Mouse (Mus musculus) intestine, postnatal 0 days (tissue): ENCODE data around the gene Slc7a11. TPM values are rescaled to one million over a fixed set of nuclear protein-coding genes. Genes with fewer than 3 reads are reported as not detected.

Source experiments
- ATAC-seq: fragments of 200-750 bp; cut with Nextera tagmentation; 2 replicates; pipeline ENCODE4 v1.8.0; 2017; ENCODE audit warnings: mild to moderate bottlenecking, moderate TSS enrichment, moderate library complexity
- H3K27ac ChIP-seq: fragments of 300-500 bp; sonication (generic); 2 replicates; pipeline ENCODE4 v1.5.1; 2014; ENCODE audit warnings: mild to moderate bottlenecking, low read depth, low read length, moderate library complexity
- H3K27me3 ChIP-seq: fragments of 300-500 bp; sonication (generic); replicated peaks from 2 replicates; pipeline ENCODE4 v1.6.1; 2014; ENCODE audit warnings: low read length, mixed read lengths; ENCODE audit not compliant: control insufficient read depth, insufficient read depth
- H3K36me3 ChIP-seq: fragments of 300-500 bp; sonication (generic); 2 replicates; pipeline ENCODE4 v1.6.1; 2014; ENCODE audit warnings: mild to moderate bottlenecking, moderate library complexity; ENCODE audit not compliant: control insufficient read depth, insufficient read depth
- H3K4me1 ChIP-seq: fragments of 300-500 bp; sonication (generic); replicated peaks from 2 replicates; pipeline ENCODE4 v1.6.1; 2014; ENCODE audit warnings: antibody characterized with exemption, low read length, mixed read lengths; ENCODE audit not compliant: control insufficient read depth, insufficient read depth
- H3K4me2 ChIP-seq: fragments of 300-500 bp; sonication (generic); replicated peaks from 2 replicates; pipeline ENCODE4 v1.6.1; 2014; ENCODE audit warnings: low read depth, mild to moderate bottlenecking, moderate library complexity
- H3K4me3 ChIP-seq: fragments of 300-500 bp; sonication (generic); 2 replicates; pipeline ENCODE4 v1.5.1; 2014; ENCODE audit warnings: low read depth, low read length
- H3K9ac ChIP-seq: fragments of 300-500 bp; sonication (generic); 2 replicates; pipeline ENCODE4 v1.6.1; 2014; ENCODE audit warnings: mild to moderate bottlenecking, low read depth, low read length
- H3K9me3 ChIP-seq: fragments of 300-500 bp; sonication (generic); 2 replicates; pipeline ENCODE4 v1.6.1; 2016; ENCODE audit warnings: mixed run types; ENCODE audit not compliant: control insufficient read depth
- CTCF ChIP-seq: sonication (generic); IDR thresholded peaks from 2 replicates; pipeline ENCODE4 v1.5.1; 2016; ENCODE audit warnings: low read depth, mild to moderate bottlenecking, control low read depth, antibody characterized with exemption, moderate library complexity
- WGBS: fragments of 180-500 bp; shearing (Covaris S2); extraction: QIAGEN DNeasy Blood & Tissue Kit; methylation state at CpG from one replicate; pipeline ENCODE4 v1.1.7; 2014; 5-methylcytosine and 5-hydroxymethylcytosine counted together
- polyA plus RNA-seq: library from polyadenylated mRNA; unstranded; fragments of >200 nt; fragmentation: Nextera tagmentation; extraction: Ambion mirVana; gene quantifications from 2 replicates; pipeline ENCODE4 v1.2.1, GENCODE M21; 2015

Slc7a11 gene
- polyA plus RNA-seq, 1 experiment from 2014 or later = 0.13 TPM

GRCm38 (mm10) chr3:50249598-50250300, 193.7 kb downstream of the Slc7a11 start:
- ATAC-seq = no peak
- Histone ChIP-seq H3K9ac (no peak overlapping the region), H3K27ac (no peak overlapping the region), H3K4me3 (no peak overlapping the region), H3K9me3 (no peaks in the 10 kb centered on the region), H3K4me1 (no peaks in the 10 kb centered on the region), H3K27me3 (no peaks in the 10 kb centered on the region), H3K36me3 (no peaks in the 10 kb centered on the region), H3K4me2 (no peak overlapping the region)
- 86% methylated on average over 6 of the region's 6 CpGs for WGBS
- no peak for TF ChIP-seq CTCF

GRCm38 (mm10) chr3:50235990-50236389, 207.4 kb downstream of the Slc7a11 start:
- TF ChIP-seq CTCF = no peak
- ATAC-seq = no peak
- Histone ChIP-seq H3K4me3 (no peak overlapping the region), H3K9ac (no peak overlapping the region), H3K36me3 (no peaks in the 10 kb centered on the region), H3K4me2 (no peak overlapping the region), H3K27me3 (no peaks in the 10 kb centered on the region), H3K27ac (no peak overlapping the region), H3K9me3 (no peaks in the 10 kb centered on the region), H3K4me1 (no peaks in the 10 kb centered on the region)
- WGBS = 85% methylated on average over 3 of the region's 3 CpGs

DNA sequence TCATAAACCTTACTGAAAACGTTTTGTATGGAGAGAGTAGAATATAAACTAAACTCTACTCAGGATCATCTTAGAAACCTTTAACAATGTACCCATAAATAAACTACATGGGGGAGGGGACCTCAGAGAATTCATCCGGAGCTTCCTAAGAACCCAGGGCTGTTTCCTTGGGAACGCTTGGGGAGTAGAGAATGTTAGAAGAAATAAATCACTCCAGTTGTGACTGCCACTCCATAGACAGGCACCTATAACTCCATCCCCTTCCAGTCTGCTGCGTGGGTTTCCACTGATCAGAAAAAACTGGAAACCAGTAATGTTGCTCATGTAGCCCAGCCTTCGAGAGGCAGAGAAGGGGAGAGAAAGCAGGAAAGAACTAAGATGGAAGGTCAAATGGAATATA, 210.3 kb downstream of the Slc7a11 start:
- no peak overlapping the region for H3K4me3 ChIP-seq
- ATAC-seq = no peak
- no peak overlapping the region for H3K27ac ChIP-seq
- H3K9ac ChIP-seq = no peak overlapping the region
- WGBS = 45% methylated on average over 5 of the region's 5 CpGs
- no peak overlapping the region for H3K4me2 ChIP-seq
- no peaks in the 10 kb centered on the region for H3K4me1 ChIP-seq
- H3K9me3 ChIP-seq = no peaks in the 10 kb centered on the region
- no peak for TF ChIP-seq CTCF
- H3K27me3 ChIP-seq = no peaks in the 10 kb centered on the region
- H3K36me3 ChIP-seq = no peaks in the 10 kb centered on the region

DNA sequence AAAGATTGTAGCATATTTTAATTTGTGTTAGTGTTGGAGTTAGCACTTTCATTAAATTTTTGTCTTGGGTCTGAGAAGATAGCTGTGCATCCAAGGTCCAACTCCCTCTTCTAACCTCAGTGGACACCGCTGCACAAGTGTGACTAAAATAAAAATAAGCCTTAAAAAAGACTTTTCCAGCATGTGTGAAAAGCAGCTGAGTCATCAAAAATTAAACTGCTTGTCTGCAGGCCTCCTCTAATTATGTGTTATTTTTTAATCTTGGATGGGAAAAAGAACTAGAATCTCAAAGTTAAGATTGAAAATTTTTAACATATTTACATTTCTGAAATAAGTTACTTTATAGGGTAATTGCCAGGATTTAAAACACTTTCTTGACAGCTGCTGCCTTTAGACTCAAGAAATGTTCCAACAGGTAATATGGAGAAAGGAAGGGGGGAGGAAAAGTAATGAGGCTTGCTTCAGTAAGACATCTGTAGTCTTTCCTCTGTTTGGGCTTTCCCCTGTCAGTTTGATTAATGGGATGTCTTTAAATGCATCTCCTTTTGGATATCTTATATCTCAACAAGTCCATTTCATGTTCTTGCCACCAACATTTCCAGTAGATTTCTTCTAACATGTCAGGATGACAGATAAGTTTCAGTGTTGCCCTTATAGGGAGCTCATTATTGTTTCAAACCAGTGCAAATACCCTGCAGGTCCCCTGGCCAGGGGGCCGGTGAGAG, 218.9 kb downstream of the Slc7a11 start:
- Histone ChIP-seq H3K9me3 (no peaks in the 10 kb centered on the region), H3K9ac (no peak overlapping the region), H3K27me3 (no peaks in the 10 kb centered on the region), H3K4me2 (no peak overlapping the region), H3K4me1 (no peaks in the 10 kb centered on the region), H3K27ac (no peak overlapping the region), H3K36me3 (no peaks in the 10 kb centered on the region), H3K4me3 (no peak overlapping the region)
- no peak for TF ChIP-seq CTCF
- WGBS = 66% methylated on average over 2 of the region's 2 CpGs
- ATAC-seq = no peak

GRCm38 (mm10) chr3:50220454-50220853, 223.0 kb downstream of the Slc7a11 start:
- TF ChIP-seq CTCF = no peak
- Histone ChIP-seq H3K9ac (no peak overlapping the region), H3K36me3 (no peaks in the 10 kb centered on the region), H3K4me1 (no peaks in the 10 kb centered on the region), H3K4me2 (no peak overlapping the region), H3K9me3 (no peaks in the 10 kb centered on the region), H3K4me3 (no peak overlapping the region), H3K27me3 (no peaks in the 10 kb centered on the region), H3K27ac (no peak overlapping the region)
- ATAC-seq = no peak
- WGBS = 58% methylated on average over 2 of the region's 2 CpGs

GRCm38 (mm10) chr3:50186369-50186768, 257.0 kb downstream of the Slc7a11 start:
- no peaks in the 10 kb centered on the region for H3K4me1 ChIP-seq
- H3K36me3 ChIP-seq = no peaks in the 10 kb centered on the region
- no peaks in the 10 kb centered on the region for H3K9me3 ChIP-seq
- 74% methylated on average over 5 of the region's 5 CpGs for WGBS
- no peak overlapping the region for H3K4me2 ChIP-seq
- no peaks in the 10 kb centered on the region for H3K27me3 ChIP-seq
- H3K9ac ChIP-seq = no peak overlapping the region
- no peak for TF ChIP-seq CTCF
- H3K4me3 ChIP-seq = no peak overlapping the region
- H3K27ac ChIP-seq = no peak overlapping the region
- ATAC-seq = no peak
